Mouse (Mus musculus): ENCODE data around the gene Sik2.

GRCm38 (mm10) chr9:50941804-50942401, 67.0 kb downstream of the Sik2 start:
- TF ChIP-seq NANOG (IDR thresholded peaks at IDR 0.05; ENCODE audit: borderline replicate concordance, low read length) (no peak), CTCF (conservative IDR thresholded peaks at IDR 0.05; ENCODE audit: low read length) (no peak), POU5F1 (IDR thresholded peaks at IDR 0.05; ENCODE audit: borderline replicate concordance, low read length) (no peak)
